ENCODE assay signal across 9 mouse cellular contexts in genomic region chr10:118867304-118867895, GRCm38 (mm10). TPM values are rescaled to one million over a fixed set of nuclear protein-coding genes. Genes with fewer than 3 reads are reported as not detected.
DNase-seq lines count a peak whose midpoint lies in the region; ATAC-seq and TF ChIP-seq lines count a peak whose summit lies in the region.
"Had no signal": no experiment of that assay in that cellular context is flagged by ENCODE, and none has a peak within 500 bp of the region (broad histone marks: within the 10 kb centered on the region; RNA-seq: fewer than 3 reads in every experiment).

No protein-coding gene starts in this region.

- H3K4me2 ChIP-seq in hindbrain, embryonic 15.5 days, result peak overlapping the region; percentile 91
- peak overlapping the region; percentile 97 for H3K4me2 ChIP-seq in liver, embryonic 12.5 days
- H3K4me2 ChIP-seq in stomach, embryonic 16.5 days (ENCODE audit: low read depth, low read length), result peak overlapping the region; percentile 88

- H3K4me3 ChIP-seq in cerebellum, adult 2 months (replicated peaks; ENCODE audit: insufficient read depth, low read depth, low read length), result peak overlapping the region; percentile 72
- peak overlapping the region; percentile 97 for H3K4me3 ChIP-seq in hindbrain, embryonic 15.5 days
- H3K4me3 ChIP-seq in liver, embryonic 12.5 days, result peak overlapping the region; percentile 82
- H3K4me3 ChIP-seq in stomach, embryonic 16.5 days (replicated peaks; ENCODE audit: low read length), result peak overlapping the region; percentile 94

- TF ChIP-seq CTCF in cerebellum, adult 2 months (IDR thresholded peaks at IDR 0.05; ENCODE audit: borderline replicate concordance, insufficient read depth, low read depth, low read length), result no peak

- peak overlapping the region; percentile 95 for H3K9ac ChIP-seq in hindbrain, embryonic 15.5 days
- peak overlapping the region; percentile 88 for H3K9ac ChIP-seq in liver, embryonic 12.5 days
- peak overlapping the region; percentile 99 for H3K9ac ChIP-seq in stomach, embryonic 16.5 days (ENCODE audit: low read length)

- no peaks in the 10 kb centered on the region for H3K9me3 ChIP-seq in hindbrain, embryonic 15.5 days
- H3K9me3 ChIP-seq in liver, embryonic 12.5 days (replicated peaks), result no peaks in the 10 kb centered on the region
- no peaks in the 10 kb centered on the region for H3K9me3 ChIP-seq in stomach, embryonic 16.5 days (replicated peaks; ENCODE audit: control insufficient read depth, low read length)

- WGBS in cerebellum, adult 2 months, result 25% methylated on average over 16 of the region's 16 CpGs
- WGBS in hindbrain, embryonic 15.5 days, result 6% methylated on average over 16 of the region's 16 CpGs
- 16% methylated on average over 16 of the region's 16 CpGs for WGBS in liver, embryonic 12.5 days (ENCODE audit: insufficient replicate concordance)
- 8% methylated on average over 16 of the region's 16 CpGs for WGBS in stomach, embryonic 16.5 days

- TF ChIP-seq POLR2A in cerebellum, adult 2 months (IDR thresholded peaks at IDR 0.05; ENCODE audit: borderline replicate concordance, insufficient read depth, low read length), result no peak

- peaks cover 3% of the 10 kb centered on the region; the same call in 1 of the 2 replicates for H3K4me1 ChIP-seq in cerebellum, adult 2 months (ENCODE audit: control insufficient read depth, insufficient read depth, low read length)
- H3K4me1 ChIP-seq in hindbrain, embryonic 15.5 days (replicated peaks), result peaks cover 45% of the 10 kb centered on the region
- peaks cover 39% of the 10 kb centered on the region for H3K4me1 ChIP-seq in liver, embryonic 12.5 days
- peaks cover 27% of the 10 kb centered on the region for H3K4me1 ChIP-seq in stomach, embryonic 16.5 days (ENCODE audit: control insufficient read depth, insufficient read depth, low read length)

- intact Hi-C loops in left cerebral cortex, postnatal 36 days (cut with DNase I), result loop anchor here (5.0 kb wide), 2 partner anchors 85 to 275 kb away; no protein-coding TSS in a partner anchor

- ATAC-seq in hindbrain, embryonic 15.5 days (ENCODE audit: low FRiP score, low read depth), result no peak
- peak; percentile 3; the same call in 1 of the 2 replicates for ATAC-seq in liver, embryonic 12.5 days
- no peak for ATAC-seq in stomach, embryonic 16.5 days (ENCODE audit: insufficient read depth, low FRiP score)

- peaks cover 5% of the 10 kb centered on the region; the same call in 1 of the 2 replicates for H3K36me3 ChIP-seq in hindbrain, embryonic 15.5 days
- H3K36me3 ChIP-seq in liver, embryonic 12.5 days, result peaks cover 33% of the 10 kb centered on the region
- H3K36me3 ChIP-seq in stomach, embryonic 16.5 days (ENCODE audit: control insufficient read depth, insufficient read depth, low read length), result peaks cover 7% of the 10 kb centered on the region

- H3K27me3 ChIP-seq in cerebellum, adult 2 months (ENCODE audit: control insufficient read depth, insufficient read depth, low read length), result peaks cover 2% of the 10 kb centered on the region; the same call in 1 of the 2 replicates
- H3K27me3 ChIP-seq in hindbrain, embryonic 15.5 days, result no peaks in the 10 kb centered on the region
- H3K27me3 ChIP-seq in liver, embryonic 12.5 days (replicated peaks), result peaks cover 18% of the 10 kb centered on the region
- H3K27me3 ChIP-seq in stomach, embryonic 16.5 days (ENCODE audit: control insufficient read depth, insufficient read depth, low read length), result no peaks in the 10 kb centered on the region
- H3K27me3 ChIP-seq: Patski had no signal

- DNase-seq in cerebellum, adult 2 months, result peak in 1 of 2 experiments; percentile 20
- DNase-seq in cerebellum, adult 11-12 months, result no peak
- peak; percentile 35 for DNase-seq in thymus, postnatal 14 days
- DNase-seq in thymus, postnatal 0 days (ENCODE audit: low spot score), result no peak
- DNase-seq in left cerebral cortex, postnatal 36 days (ENCODE audit: low spot score in 2 of 2), result no peak

- no peak overlapping the region for H3K27ac ChIP-seq in cerebellum, adult 2 months (ENCODE audit: insufficient read depth, low read length)
- peak overlapping the region; percentile 97 for H3K27ac ChIP-seq in hindbrain, embryonic 15.5 days (replicated peaks)
- H3K27ac ChIP-seq in liver, embryonic 12.5 days, result peak overlapping the region; percentile 79; the same call in 1 of the 2 replicates
- peak overlapping the region; percentile 97 for H3K27ac ChIP-seq in stomach, embryonic 16.5 days (ENCODE audit: low read length)

RNA-seq across cellular contexts. Expression of gene Dyrk2, which starts 2.6 kb away (rescaled TPM):
- polyA plus RNA-seq in cerebellum, adult 2 months (2012; rRNA removed), result 6.3 and 7.0 TPM in 2 replicates
- 7.7 and 9.3 TPM in 2 replicates for polyA plus RNA-seq in thymus, postnatal 0 days (2015; fragmentation: Nextera tagmentation; extraction: Ambion mirVana)
- polyA plus RNA-seq in hindbrain, embryonic 15.5 days (2015; fragmentation: Nextera tagmentation; extraction: Ambion mirVana), result 10.9 and 12.4 TPM in 2 replicates
- 2.9 and 3.5 TPM in 2 replicates for polyA plus RNA-seq in liver, embryonic 12.5 days (2016; fragmentation: Nextera tagmentation; extraction: Ambion mirVana)
- 8.7 and 10.3 TPM in 2 replicates for polyA plus RNA-seq in stomach, embryonic 16.5 days (2015; fragmentation: Nextera tagmentation; extraction: Ambion mirVana)
- total RNA-seq in left cerebral cortex, postnatal 36 days (2021), result 10 to 100 TPM; 48.6 to 53.4 TPM
